Mouse (Mus musculus) cerebellum, adult (tissue): ENCODE data around the gene Gm45233.

Experiments
- ATAC-seq: cut with Nextera tagmentation; 2 replicates; pipeline ENCODE4 v1.9.2; 2017; ENCODE audit warnings: mild to moderate bottlenecking, moderate library complexity, mixed read lengths; ENCODE audit not compliant: insufficient number of reproducible peaks, low FRiP score, low TSS enrichment

Gm45233 gene

GRCm38 (mm10) chr7:43490182-43490584 lies 46.3 kb downstream of the Gm45233 start:
- ATAC-seq = peak; percentile 77

GRCm38 (mm10) chr7:43490861-43491260 lies 46.9 kb downstream of the Gm45233 start:
- ATAC-seq = no peak

- ATAC-seq = peak; percentile 88; the same call in 1 of the 2 replicates
Measured at GRCm38 (mm10) chr7:43495343-43496021, 51.6 kb downstream of the Gm45233 start.

- no peak for ATAC-seq
Measured at GRCm38 (mm10) chr7:43511707-43512478, 68.0 kb downstream of the Gm45233 start.

- no peak for ATAC-seq
Measured at GRCm38 (mm10) chr7:43512519-43512918, 68.6 kb downstream of the Gm45233 start.
